Mouse (Mus musculus): ENCODE data around the gene 0610010K14Rik. TPM values are rescaled to one million over a fixed set of nuclear protein-coding genes. Genes with fewer than 3 reads are reported as not detected.

0610010K14Rik gene
- polyA plus RNA-seq, 1 experiment = 60.0 TPM

DNA sequence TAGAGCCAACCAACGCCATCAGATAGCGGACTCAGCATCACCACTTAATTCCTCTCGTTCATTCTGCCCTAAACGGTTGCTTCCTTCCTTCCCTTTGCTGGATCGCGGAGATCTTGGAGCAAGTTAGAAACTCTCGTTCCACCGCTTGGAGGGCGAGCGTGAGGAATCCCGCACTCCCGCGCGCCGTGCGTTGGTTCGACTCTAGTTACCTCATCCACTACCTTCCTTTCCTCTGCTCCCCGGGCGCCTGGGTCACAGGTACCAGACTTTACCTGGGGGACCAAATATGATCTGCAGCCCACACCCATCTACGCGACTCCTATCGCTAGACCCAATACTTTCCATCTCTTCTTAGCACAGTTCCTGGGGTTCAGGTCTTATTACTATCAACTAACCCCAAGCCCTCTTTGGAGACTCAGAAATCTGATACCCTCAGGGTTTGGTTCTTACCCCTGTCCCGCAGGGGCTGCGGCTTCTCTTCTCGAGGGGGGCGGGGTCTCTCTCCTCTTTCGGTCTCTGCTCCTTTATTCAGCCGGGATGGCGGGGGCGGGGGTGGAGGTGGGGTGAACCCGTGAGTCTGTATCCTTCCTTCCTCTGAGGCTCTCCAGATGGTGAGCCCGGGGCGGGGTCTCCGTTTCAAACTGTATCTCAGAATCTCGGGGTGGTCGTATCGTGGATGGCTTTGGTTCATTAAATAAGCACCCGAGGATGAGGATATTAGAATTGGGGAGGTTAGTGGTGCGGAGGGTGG, 8.3 kb downstream of the 0610010K14Rik start, which contains the start of gene Bcl6b:
Gene Bcl6b (minus strand): TSS at position 539 of the 751 bp plus-strand sequence.
- no peaks in the 10 kb centered on the region for H3K27me3 ChIP-seq (ENCODE audit: control insufficient read depth, insufficient read depth, low read length)
- H3K4me1 ChIP-seq (ENCODE audit: control insufficient read depth, insufficient read depth, insufficient read length) = peaks cover 5% of the 10 kb centered on the region; the same call in 1 of the 2 replicates
- WGBS = 2% methylated on average over 39 of the region's 39 CpGs
- peak within 1 kb of the TSS; percentile 52; the same call in 1 of the 2 replicates for H3K27ac ChIP-seq (ENCODE audit: insufficient read depth, low read length)
- TF ChIP-seq POLR2A (IDR thresholded peaks at IDR 0.05; ENCODE audit: low read depth, low read length) = no peak
- no peak for TF ChIP-seq CTCF (IDR thresholded peaks at IDR 0.05; ENCODE audit: extremely low read depth, insufficient read depth, insufficient read length, insufficient replicate concordance)
- peak within 1 kb of the TSS; percentile 40 for H3K4me3 ChIP-seq (ENCODE audit: extremely low read depth, insufficient read depth, insufficient read length)
- DNase-seq (ENCODE audit: low read depth in 1 of 2, low spot score in 2 of 2) = no peak
- H3K36me3 ChIP-seq (ENCODE audit: control insufficient read depth, insufficient read depth, low read length) = no peaks in the 10 kb centered on the region

DNA sequence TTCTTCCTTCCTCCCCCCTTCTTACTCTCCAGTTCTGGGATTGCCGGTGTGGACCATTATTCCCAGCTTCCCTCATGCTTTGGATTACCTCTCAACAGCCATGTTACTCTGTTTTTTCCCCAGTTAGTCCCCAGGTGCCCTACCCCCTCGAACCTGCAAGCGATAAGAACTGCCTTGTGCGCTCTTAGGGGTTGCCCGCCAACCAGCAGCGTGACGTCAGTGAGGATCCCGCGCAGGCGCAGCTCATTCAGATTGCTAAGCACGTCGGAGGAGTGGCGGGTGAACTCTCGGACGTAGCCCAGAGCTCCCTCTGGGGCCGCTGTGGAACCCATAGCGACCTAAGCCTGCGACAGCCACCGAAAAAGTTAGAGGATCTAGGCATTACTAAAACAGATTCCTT, 8.9 kb downstream of the 0610010K14Rik start:
- TF ChIP-seq CTCF (IDR thresholded peaks at IDR 0.05; ENCODE audit: extremely low read depth, insufficient read depth, insufficient read length, insufficient replicate concordance) = no peak
- TF ChIP-seq POLR2A (IDR thresholded peaks at IDR 0.05; ENCODE audit: low read depth, low read length) = no peak

DNA sequence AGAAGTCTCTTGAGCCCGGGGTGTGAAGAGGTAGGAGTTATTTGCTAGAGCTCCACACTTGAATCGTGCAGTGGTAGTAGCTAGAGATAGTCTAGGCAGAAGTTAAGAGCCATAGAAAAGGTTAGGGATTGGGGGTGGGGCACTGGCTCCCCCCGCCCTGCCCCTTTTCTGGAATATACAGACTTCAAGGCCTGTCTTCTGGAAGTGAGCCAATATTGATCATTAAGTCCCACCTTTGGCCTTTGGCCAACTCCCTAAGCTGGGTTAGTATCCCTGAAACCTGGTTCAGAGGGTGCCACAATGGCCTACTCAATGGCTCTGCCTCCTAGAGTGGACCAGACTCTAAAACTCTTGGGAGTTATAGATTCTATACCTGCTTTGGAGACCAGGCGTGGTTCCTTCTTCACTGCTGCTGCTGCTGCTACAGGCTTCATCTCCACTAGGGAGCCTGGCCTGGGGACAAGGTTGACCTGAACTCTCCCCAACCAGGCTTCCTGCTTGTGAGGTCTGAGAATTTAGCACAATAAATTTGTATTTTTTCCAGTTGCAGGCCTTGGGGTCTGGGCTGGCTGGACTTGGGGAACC, 10.0 kb downstream of the 0610010K14Rik start:
- no peaks in the 10 kb centered on the region for H3K36me3 ChIP-seq (ENCODE audit: control insufficient read depth, insufficient read depth, low read length)
- H3K4me3 ChIP-seq (ENCODE audit: extremely low read depth, insufficient read depth, insufficient read length) = no peak overlapping the region
- no peaks in the 10 kb centered on the region for H3K27me3 ChIP-seq (ENCODE audit: control insufficient read depth, insufficient read depth, low read length)
- TF ChIP-seq POLR2A (IDR thresholded peaks at IDR 0.05; ENCODE audit: low read depth, low read length) (no peak), CTCF (IDR thresholded peaks at IDR 0.05; ENCODE audit: extremely low read depth, insufficient read depth, insufficient read length, insufficient replicate concordance) (no peak)
- WGBS = 87% methylated on average over 4 of the region's 4 CpGs
- H3K4me1 ChIP-seq (ENCODE audit: control insufficient read depth, insufficient read depth, insufficient read length) = peaks cover 7% of the 10 kb centered on the region; the same call in 1 of the 2 replicates
- no peak for DNase-seq (ENCODE audit: low read depth in 1 of 2, low spot score in 2 of 2)
- no peak overlapping the region for H3K27ac ChIP-seq (ENCODE audit: insufficient read depth, low read length)

More for the DNA sequence above, 8.9 kb downstream of the 0610010K14Rik start:
- Histone ChIP-seq H3K4me3 (ENCODE audit: extremely low read depth, insufficient read depth, insufficient read length) (peak overlapping the region; percentile 40; the same call in 1 of the 2 replicates), H3K27ac (ENCODE audit: insufficient read depth, low read length) (peak overlapping the region; percentile 16; the same call in 1 of the 2 replicates), H3K36me3 (ENCODE audit: control insufficient read depth, insufficient read depth, low read length) (no peaks in the 10 kb centered on the region), H3K4me1 (ENCODE audit: control insufficient read depth, insufficient read depth, insufficient read length) (peaks cover 5% of the 10 kb centered on the region; the same call in 1 of the 2 replicates), H3K27me3 (ENCODE audit: control insufficient read depth, insufficient read depth, low read length) (no peaks in the 10 kb centered on the region)
- WGBS = 2% methylated on average over 19 of the region's 19 CpGs
- DNase-seq (ENCODE audit: low read depth in 1 of 2, low spot score in 2 of 2) = peak; percentile 75 to 82

DNA sequence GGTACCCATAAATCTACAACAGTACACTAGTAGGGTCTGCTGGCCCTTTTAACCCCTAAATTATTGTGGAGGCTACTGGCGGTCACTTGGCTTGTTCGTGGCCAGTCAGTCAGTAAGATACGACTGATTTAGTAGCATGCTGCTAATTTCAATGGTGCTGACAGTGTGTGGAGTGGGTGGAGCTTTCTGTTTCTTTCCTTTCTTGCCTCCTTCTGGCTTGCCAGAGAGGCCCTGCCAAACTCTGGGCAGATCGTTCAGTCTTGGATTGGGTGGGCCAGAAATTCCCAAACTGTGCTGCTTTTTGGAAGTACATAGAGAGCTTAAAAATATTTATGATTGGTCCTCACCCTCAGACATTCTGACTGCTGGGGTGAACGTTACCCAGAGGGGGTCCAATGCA, 10.6 kb downstream of the 0610010K14Rik start:
- DNase-seq (ENCODE audit: low read depth in 1 of 2, low spot score in 2 of 2) = no peak
- no peaks in the 10 kb centered on the region for H3K27me3 ChIP-seq (ENCODE audit: control insufficient read depth, insufficient read depth, low read length)
- H3K36me3 ChIP-seq (ENCODE audit: control insufficient read depth, insufficient read depth, low read length) = no peaks in the 10 kb centered on the region
- no peak overlapping the region for H3K4me3 ChIP-seq (ENCODE audit: extremely low read depth, insufficient read depth, insufficient read length)
- H3K27ac ChIP-seq (ENCODE audit: insufficient read depth, low read length) = no peak overlapping the region
- 69% methylated on average over 5 of the region's 5 CpGs for WGBS
- peaks cover 7% of the 10 kb centered on the region; the same call in 1 of the 2 replicates for H3K4me1 ChIP-seq (ENCODE audit: control insufficient read depth, insufficient read depth, insufficient read length)
- TF ChIP-seq CTCF (IDR thresholded peaks at IDR 0.05; ENCODE audit: extremely low read depth, insufficient read depth, insufficient read length, insufficient replicate concordance) (no peak), POLR2A (IDR thresholded peaks at IDR 0.05; ENCODE audit: low read depth, low read length) (no peak)

DNA sequence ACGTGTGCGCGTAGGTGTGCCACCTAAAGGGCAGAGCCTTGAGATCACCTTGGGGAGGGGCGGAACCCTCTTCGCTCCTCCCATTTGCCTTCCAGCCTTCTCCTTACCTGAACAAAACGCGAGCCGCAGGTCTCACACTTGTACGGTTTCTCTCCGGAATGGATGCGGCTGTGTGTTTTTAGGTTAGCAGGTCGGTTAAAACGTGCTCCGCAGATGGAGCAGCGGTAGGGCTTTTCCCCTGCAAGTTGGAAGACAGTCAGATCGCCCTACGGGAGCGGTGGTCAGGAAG, 11.2 kb downstream of the 0610010K14Rik start:
- H3K27ac ChIP-seq (ENCODE audit: insufficient read depth, low read length) = no peak overlapping the region
- WGBS = 80% methylated on average over 18 of the region's 18 CpGs
- no peak for TF ChIP-seq CTCF (IDR thresholded peaks at IDR 0.05; ENCODE audit: extremely low read depth, insufficient read depth, insufficient read length, insufficient replicate concordance)
- TF ChIP-seq POLR2A (IDR thresholded peaks at IDR 0.05; ENCODE audit: low read depth, low read length) = no peak
- no peak for DNase-seq (ENCODE audit: low read depth in 1 of 2, low spot score in 2 of 2)
- H3K4me1 ChIP-seq (ENCODE audit: control insufficient read depth, insufficient read depth, insufficient read length) = peaks cover 7% of the 10 kb centered on the region; the same call in 1 of the 2 replicates
- no peak overlapping the region for H3K4me3 ChIP-seq (ENCODE audit: extremely low read depth, insufficient read depth, insufficient read length)
- H3K36me3 ChIP-seq (ENCODE audit: control insufficient read depth, insufficient read depth, low read length) = no peaks in the 10 kb centered on the region
- H3K27me3 ChIP-seq (ENCODE audit: control insufficient read depth, insufficient read depth, low read length) = no peaks in the 10 kb centered on the region

DNA sequence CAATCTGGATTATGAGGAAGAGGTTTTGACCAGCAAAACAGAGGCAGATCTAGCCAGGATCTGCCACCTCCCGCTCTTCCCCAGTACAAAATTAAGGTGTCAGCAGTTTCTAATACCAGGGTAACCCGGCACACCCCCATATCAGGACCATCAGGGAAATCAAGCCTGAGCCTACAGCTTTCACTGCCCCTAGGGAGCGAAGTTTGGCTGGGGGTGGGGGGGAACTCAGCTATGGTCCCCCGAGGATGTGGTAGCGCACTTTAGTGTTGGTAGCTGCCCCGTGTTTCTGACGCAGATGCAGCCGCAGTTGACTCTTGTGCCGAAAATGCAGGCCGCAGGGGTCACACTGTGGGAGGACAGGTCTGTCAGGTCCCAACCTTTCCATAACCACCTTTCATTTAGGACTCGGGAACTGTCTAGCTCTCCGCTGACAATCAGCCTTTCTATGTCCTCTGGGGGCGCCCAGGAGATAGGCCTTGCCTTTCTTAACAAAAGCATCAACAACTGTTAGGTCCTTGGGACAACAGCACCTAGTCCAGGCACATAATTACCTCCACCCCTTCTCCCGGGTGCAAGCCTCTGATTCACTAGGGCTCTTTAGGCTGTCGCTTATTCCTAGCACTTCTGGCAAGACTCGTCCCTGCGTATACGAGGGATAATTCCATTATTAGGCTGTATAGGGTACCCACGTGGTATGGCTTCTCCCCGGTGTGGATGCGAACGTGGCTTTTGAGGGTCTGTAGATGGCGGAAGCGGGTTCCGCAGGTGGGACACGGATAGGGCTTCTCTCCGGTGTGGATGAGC, 11.7 kb downstream of the 0610010K14Rik start:
- no peak overlapping the region for H3K4me3 ChIP-seq (ENCODE audit: extremely low read depth, insufficient read depth, insufficient read length)
- H3K27me3 ChIP-seq (ENCODE audit: control insufficient read depth, insufficient read depth, low read length) = no peaks in the 10 kb centered on the region

More for the DNA sequence above, 11.7 kb downstream of the 0610010K14Rik start:
- WGBS = 76% methylated on average over 27 of the region's 27 CpGs
- Histone ChIP-seq H3K36me3 (ENCODE audit: control insufficient read depth, insufficient read depth, low read length) (no peaks in the 10 kb centered on the region), H3K27ac (ENCODE audit: insufficient read depth, low read length) (no peak overlapping the region), H3K4me1 (ENCODE audit: control insufficient read depth, insufficient read depth, insufficient read length) (peaks cover 7% of the 10 kb centered on the region; the same call in 1 of the 2 replicates)
- no peak for DNase-seq (ENCODE audit: low read depth in 1 of 2, low spot score in 2 of 2)
- no peak for TF ChIP-seq POLR2A (IDR thresholded peaks at IDR 0.05; ENCODE audit: low read depth, low read length)
- no peak for TF ChIP-seq CTCF (IDR thresholded peaks at IDR 0.05; ENCODE audit: extremely low read depth, insufficient read depth, insufficient read length, insufficient replicate concordance)

All from spleen, adult 2 months (tissue).